Mouse (Mus musculus) forebrain, embryonic 11.5 days (tissue): ENCODE measurements at regions not wholly inside any gene's neighbourhood (a gene's known extent, or its start where the extent isn't known, plus 50 kb on each side); places are given as distances from the start of the nearest gene placed in this dataset.

Experiments used
- ATAC-seq: fragments of 200-750 bp; cut with Nextera tagmentation; replicated peaks from 2 replicates; pipeline ENCODE4 v1.8.0; 2017; ENCODE audit warnings: moderate TSS enrichment; ENCODE audit not compliant: low FRiP score
- DNase-seq: peaks from one replicate; pipeline ENCODE4 v3.0.0-alpha.2; 2017; ENCODE audit warnings: low spot score
- H3K27ac ChIP-seq: fragments of 300-500 bp; sonication (generic); 2 replicates; pipeline ENCODE4 v1.5.1; 2014; ENCODE audit warnings: low read depth, low read length
- H3K27me3 ChIP-seq: fragments of 300-500 bp; sonication (generic); 2 replicates; pipeline ENCODE4 v1.6.1; 2014; ENCODE audit warnings: mild to moderate bottlenecking, low read length, mixed read lengths; ENCODE audit not compliant: control insufficient read depth, insufficient read depth
- H3K36me3 ChIP-seq: fragments of 300-500 bp; sonication (generic); 2 replicates; pipeline ENCODE4 v1.6.1; 2014; ENCODE audit warnings: mild to moderate bottlenecking, low read length, moderate library complexity, mixed read lengths; ENCODE audit not compliant: control insufficient read depth, insufficient read depth
- H3K4me1 ChIP-seq: fragments of 300-500 bp; sonication (generic); replicated peaks from 2 replicates; pipeline ENCODE4 v1.6.1; 2014; ENCODE audit warnings: low read length, mixed read lengths; ENCODE audit not compliant: control insufficient read depth, insufficient read depth
- H3K4me2 ChIP-seq: fragments of 300-500 bp; sonication (generic); 2 replicates; pipeline ENCODE4 v1.6.1; 2014; ENCODE audit warnings: low read depth, mild to moderate bottlenecking, low read length, moderate library complexity, mixed read lengths; ENCODE audit not compliant: severe bottlenecking
- H3K4me3 ChIP-seq: fragments of 300-500 bp; sonication (generic); 2 replicates; pipeline ENCODE4 v1.5.1; 2014; ENCODE audit warnings: low read depth, low read length
- H3K9ac ChIP-seq: fragments of 300-500 bp; sonication (generic); 2 replicates; pipeline ENCODE4 v1.6.1; 2014; ENCODE audit warnings: low read length
- H3K9me3 ChIP-seq: fragments of 300-500 bp; sonication (generic); 2 replicates; pipeline ENCODE4 v1.6.1; 2016; ENCODE audit warnings: low read length, mixed read lengths; ENCODE audit not compliant: control insufficient read depth
- WGBS: fragments of 180-500 bp; shearing (Covaris S2); extraction: QIAGEN DNeasy Blood & Tissue Kit; methylation state at CpG from one replicate; pipeline ENCODE4 v1.1.7; 2014; 5-methylcytosine and 5-hydroxymethylcytosine counted together

DNA sequence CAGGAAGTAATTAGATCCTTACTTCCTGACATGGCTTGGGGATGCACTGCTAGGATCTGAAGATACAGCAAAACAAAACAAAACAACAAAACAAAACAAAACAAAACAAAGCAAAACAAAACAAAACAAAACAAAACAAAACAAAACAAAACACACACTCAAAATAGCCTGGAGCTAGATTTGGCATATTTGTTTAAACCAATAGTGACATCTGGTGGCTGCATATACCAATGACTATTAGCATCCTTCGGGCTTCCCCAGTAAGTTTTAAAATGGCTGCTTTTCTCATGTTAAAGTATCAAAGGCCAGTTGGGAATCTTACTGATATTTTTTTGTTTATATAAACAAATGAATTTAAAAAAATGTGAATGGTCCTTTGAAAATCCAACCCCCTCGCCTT is 52.9 kb upstream of the Ica1 start:
- H3K27ac ChIP-seq = no peak overlapping the region
- no peak for ATAC-seq
- DNase-seq = no peak

DNA sequence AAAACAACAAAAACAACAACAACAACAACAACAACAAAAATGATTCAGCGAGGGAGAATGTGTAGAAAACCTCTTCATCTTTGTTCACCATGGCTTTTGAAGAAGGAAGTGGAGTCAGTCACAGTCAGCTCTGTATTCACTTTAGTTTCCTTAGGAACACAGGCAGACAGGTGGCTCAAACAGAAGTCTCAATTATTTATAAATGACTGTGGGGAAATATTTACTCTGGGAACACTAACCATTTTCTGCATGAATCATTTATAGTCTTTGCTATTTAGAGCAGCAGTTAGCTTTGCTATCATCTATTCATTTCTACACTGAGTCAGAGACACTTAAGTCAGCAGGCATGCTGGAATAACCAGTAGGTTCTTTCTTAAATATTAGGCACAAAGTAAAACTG is 54.6 kb upstream of the Ica1 start:
- Histone ChIP-seq H3K36me3 (no peaks in the 10 kb centered on the region), H3K4me3 (no peak overlapping the region), H3K27ac (no peak overlapping the region), H3K9ac (no peak overlapping the region), H3K27me3 (no peaks in the 10 kb centered on the region), H3K9me3 (no peaks in the 10 kb centered on the region), H3K4me2 (no peak overlapping the region), H3K4me1 (no peaks in the 10 kb centered on the region)
- no peak for ATAC-seq
- 87% methylated on average over 1 of the region's 1 CpGs for WGBS
- no peak for DNase-seq

More for the DNA sequence above, 52.9 kb upstream of the Ica1 start:
- Histone ChIP-seq H3K9me3 (no peaks in the 10 kb centered on the region), H3K9ac (no peak overlapping the region), H3K4me2 (no peak overlapping the region), H3K4me3 (no peak overlapping the region), H3K27me3 (no peaks in the 10 kb centered on the region), H3K36me3 (no peaks in the 10 kb centered on the region), H3K4me1 (no peaks in the 10 kb centered on the region)
- 49% methylated on average over 2 of the region's 2 CpGs for WGBS

DNA sequence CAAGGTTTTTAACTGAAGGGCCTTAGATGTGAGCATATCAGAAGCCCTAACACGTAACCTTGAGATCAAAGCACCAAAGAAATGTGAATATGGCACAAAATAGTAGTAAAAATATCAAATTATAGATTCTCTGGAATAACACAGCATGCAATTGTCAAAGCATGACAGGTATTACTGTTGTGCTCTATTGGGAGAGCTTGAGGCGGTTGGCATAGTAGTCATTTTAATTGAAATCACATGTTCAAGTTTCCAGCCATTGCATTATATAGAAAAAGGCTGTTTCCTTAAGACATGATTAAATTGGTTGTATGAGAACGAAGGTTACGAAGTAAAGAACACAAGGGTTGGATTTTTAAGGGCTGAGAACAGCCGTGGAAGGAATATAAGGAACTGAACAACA is 75.4 kb upstream of the Ica1 start:
- WGBS = 85% methylated on average over 5 of the region's 5 CpGs
- Histone ChIP-seq H3K4me1 (no peaks in the 10 kb centered on the region), H3K4me2 (no peak overlapping the region), H3K9me3 (no peaks in the 10 kb centered on the region), H3K27ac (no peak overlapping the region), H3K36me3 (no peaks in the 10 kb centered on the region), H3K9ac (no peak overlapping the region), H3K27me3 (no peaks in the 10 kb centered on the region), H3K4me3 (no peak overlapping the region)
- DNase-seq (no peak), ATAC-seq (no peak)

DNA sequence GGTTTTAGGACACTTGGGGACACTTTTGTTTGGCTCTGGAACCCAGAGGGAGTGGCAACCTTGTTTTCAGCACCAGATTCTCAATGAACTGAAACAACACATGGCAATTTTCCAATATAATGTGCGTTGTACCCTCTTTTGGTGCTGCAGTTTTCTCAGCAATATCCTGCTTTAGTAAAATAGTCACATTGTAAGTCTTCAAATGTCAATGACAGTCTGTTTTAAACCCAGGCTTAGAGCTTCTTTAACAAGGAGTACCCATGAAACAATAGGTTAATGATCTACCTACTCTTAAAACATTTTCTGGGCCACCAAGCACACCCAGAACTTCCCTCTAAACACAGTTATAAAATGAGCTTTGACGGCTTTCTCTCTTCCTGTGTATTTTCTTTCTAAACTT is 82.3 kb upstream of the Ica1 start:
- ATAC-seq (no peak), DNase-seq (no peak)
- Histone ChIP-seq H3K36me3 (no peaks in the 10 kb centered on the region), H3K4me1 (no peaks in the 10 kb centered on the region), H3K4me3 (no peak overlapping the region), H3K27ac (no peak overlapping the region), H3K27me3 (no peaks in the 10 kb centered on the region), H3K4me2 (no peak overlapping the region), H3K9ac (no peak overlapping the region), H3K9me3 (no peaks in the 10 kb centered on the region)
- 81% methylated on average over 2 of the region's 2 CpGs for WGBS

DNA sequence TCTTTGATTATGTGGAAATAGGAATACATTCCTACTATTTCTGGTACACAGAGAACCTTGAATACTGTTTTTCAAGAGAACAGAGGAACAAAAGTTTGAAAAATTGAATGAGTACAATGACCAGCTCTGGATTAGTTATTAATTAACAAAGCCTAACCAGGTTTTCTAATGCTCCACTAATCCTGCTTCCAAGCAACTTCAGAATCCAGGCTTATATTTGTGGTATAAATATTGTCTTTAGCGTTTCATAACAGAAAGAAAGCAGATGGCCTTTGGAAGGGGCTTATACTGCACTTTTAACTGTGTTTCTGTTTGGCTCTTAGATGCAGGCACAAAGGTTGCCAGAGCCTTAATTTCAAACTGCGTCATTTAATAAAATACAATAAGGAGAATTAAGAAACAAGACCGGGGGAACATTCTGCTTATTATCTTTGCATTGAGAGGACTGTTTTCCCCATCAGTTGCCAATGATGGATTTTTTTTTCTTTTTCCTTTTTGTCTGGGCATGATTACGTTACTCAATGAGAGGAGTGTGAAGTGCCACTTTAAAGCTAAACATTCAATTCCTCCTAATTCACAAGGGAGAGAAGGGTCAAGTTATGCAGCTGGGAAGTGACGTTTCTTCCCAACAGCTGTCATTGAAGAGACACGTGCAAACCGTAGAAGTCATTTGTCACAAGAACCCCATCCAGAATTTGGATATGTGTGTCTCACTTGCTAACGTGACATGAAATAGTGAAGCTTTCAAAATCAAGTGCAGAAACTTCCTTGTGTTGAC is 84.2 kb upstream of the Nxph1 start:
- Histone ChIP-seq H3K9me3 (no peaks in the 10 kb centered on the region), H3K27me3 (no peaks in the 10 kb centered on the region), H3K4me3 (no peak overlapping the region), H3K9ac (no peak overlapping the region), H3K36me3 (no peaks in the 10 kb centered on the region), H3K4me1 (no peaks in the 10 kb centered on the region), H3K27ac (no peak overlapping the region), H3K4me2 (no peak overlapping the region)
- 57% methylated on average over 8 of the region's 8 CpGs for WGBS
- ATAC-seq (no peak), DNase-seq (no peak)

DNA sequence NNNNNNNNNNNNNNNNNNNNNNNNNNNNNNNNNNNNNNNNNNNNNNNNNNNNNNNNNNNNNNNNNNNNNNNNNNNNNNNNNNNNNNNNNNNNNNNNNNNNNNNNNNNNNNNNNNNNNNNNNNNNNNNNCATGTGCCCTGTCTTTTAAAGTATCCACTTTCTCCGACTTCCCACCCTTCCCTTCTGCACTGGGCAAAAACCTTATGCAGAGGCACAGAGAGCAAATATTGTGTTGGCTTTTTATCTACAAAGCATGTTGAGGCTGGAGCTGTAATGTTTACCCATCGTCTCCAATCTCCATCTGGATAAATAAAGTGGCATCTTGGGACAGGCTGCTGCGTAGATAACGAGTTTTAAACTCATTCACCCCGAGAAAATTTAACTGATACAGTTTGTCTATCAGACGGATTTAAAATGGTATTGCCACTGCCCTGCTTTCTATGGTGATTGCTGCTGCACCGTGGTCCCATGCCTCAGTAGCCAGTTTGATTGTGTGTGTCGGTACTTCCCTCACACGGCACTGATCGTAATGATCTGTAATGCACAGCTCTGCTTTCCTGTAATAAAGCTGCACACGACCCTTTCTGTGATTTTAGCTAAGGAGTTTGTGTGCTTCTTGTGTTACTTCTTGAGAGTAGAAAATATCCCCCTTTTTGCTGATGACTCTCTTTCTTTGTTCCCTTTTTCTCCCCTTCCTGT is 70.7 kb upstream of the Nxph1 start:
- Histone ChIP-seq H3K4me2 (no peak overlapping the region), H3K27me3 (no peaks in the 10 kb centered on the region), H3K4me1 (no peaks in the 10 kb centered on the region), H3K9me3 (no peaks in the 10 kb centered on the region), H3K36me3 (no peaks in the 10 kb centered on the region), H3K9ac (no peak overlapping the region), H3K27ac (no peak overlapping the region), H3K4me3 (no peak overlapping the region)
- no peak for DNase-seq
- 47% methylated on average over 11 of the region's 11 CpGs for WGBS
- ATAC-seq = no peak

DNA sequence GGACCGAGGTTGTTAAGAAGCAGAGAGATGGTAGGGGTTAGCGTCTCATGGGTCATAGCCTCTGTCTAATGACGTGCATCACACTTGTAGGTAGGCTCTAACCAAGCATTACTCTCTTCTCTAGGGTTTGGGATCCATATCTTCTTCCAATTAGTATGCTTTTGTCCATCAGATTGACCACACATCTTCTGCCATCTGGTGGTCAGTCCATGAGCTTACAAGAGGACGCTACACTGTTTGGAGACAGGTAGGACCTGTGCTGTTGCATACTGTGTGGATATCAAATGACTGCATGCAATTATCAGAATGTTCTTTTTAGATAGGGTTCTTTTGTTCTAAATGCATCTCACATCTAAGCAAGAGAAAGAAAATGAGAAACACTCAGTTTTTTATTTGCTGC is 54.6 kb upstream of the Nxph1 start:
- H3K27me3 ChIP-seq = no peaks in the 10 kb centered on the region
- ATAC-seq (peak; percentile 39; the same call in 1 of the 2 replicates), DNase-seq (no peak)
- H3K4me2 ChIP-seq = no peak overlapping the region
- no peak overlapping the region for H3K9ac ChIP-seq
- no peaks in the 10 kb centered on the region for H3K9me3 ChIP-seq
- H3K4me3 ChIP-seq = no peak overlapping the region
- H3K36me3 ChIP-seq = no peaks in the 10 kb centered on the region
- no peak overlapping the region for H3K27ac ChIP-seq
- 77% methylated on average over 4 of the region's 4 CpGs for WGBS
- H3K4me1 ChIP-seq = 0 out of 2 replicates have a peak, but pooled peaks cover 2% of the 10 kb centered on the region

DNA sequence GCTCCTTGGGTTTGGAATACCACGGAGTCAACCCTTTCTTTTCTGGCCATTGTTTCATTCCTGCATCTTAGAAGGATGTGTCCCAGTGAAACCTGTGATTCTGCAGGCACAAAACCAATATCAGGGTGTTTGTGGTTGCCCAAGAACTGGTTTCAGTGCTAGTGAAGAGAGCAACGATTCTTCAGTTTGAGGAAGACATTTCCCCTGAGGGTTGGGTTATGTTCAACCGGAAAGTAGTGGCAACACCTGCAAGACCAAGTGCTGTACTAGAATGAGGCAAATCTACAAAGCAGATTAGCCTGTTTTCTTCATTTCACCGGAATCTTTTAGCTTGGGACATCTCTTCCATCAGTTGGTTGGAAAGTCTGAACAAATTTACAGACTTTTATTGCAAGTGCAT is 52.1 kb upstream of the Nxph1 start:
- no peak overlapping the region for H3K9ac ChIP-seq
- no peaks in the 10 kb centered on the region for H3K27me3 ChIP-seq
- H3K9me3 ChIP-seq = no peaks in the 10 kb centered on the region
- DNase-seq = no peak
- WGBS = 86% methylated on average over 4 of the region's 4 CpGs
- no peaks in the 10 kb centered on the region for H3K36me3 ChIP-seq
- no peak overlapping the region for H3K27ac ChIP-seq
- H3K4me3 ChIP-seq = no peak overlapping the region
- no peak for ATAC-seq
- no peak overlapping the region for H3K4me2 ChIP-seq
- peaks cover 4% of the 10 kb centered on the region; the same call in 1 of the 2 replicates for H3K4me1 ChIP-seq

DNA sequence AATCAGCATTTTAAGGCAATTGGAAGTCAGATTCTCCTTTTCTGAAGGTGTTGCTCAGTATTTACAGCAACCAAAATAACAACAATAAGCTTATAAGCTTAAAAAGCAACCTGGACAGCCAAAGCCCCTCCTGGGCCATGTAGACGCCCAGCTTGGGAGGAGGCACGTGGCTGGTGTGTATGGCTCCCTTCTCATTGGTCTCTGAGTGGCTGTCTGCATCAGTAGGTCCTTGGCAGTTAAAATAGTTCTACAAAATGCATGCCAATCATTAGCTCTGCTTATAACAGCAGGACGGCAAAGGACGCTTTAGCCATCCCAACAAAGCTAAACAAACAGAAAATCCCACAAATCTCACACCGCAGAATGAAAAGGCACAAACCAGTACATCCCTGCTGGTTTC is 51.4 kb upstream of the Nxph1 start:
- H3K4me2 ChIP-seq = no peak overlapping the region
- no peak overlapping the region for H3K9ac ChIP-seq
- no peak for ATAC-seq
- no peaks in the 10 kb centered on the region for H3K27me3 ChIP-seq
- WGBS = 49% methylated on average over 5 of the region's 5 CpGs
- DNase-seq = no peak
- no peak overlapping the region for H3K27ac ChIP-seq
- H3K9me3 ChIP-seq = no peaks in the 10 kb centered on the region
- H3K4me3 ChIP-seq = no peak overlapping the region
- no peaks in the 10 kb centered on the region for H3K36me3 ChIP-seq
- H3K4me1 ChIP-seq = peaks cover 4% of the 10 kb centered on the region; the same call in 1 of the 2 replicates
